Mouse (Mus musculus) myocyte (in vitro differentiated cells): ENCODE measurements around the gene Mul1.

Experiments
- CEBPB ChIP-seq: IDR thresholded peaks from 2 replicates; pipeline ENCODE4 v1.6.1; 2011; ENCODE audit warnings: mild to moderate bottlenecking, moderate library complexity; ENCODE audit not compliant: poor library complexity, insufficient read depth, severe bottlenecking
- USF1 ChIP-seq: IDR thresholded peaks from one replicate; pipeline ENCODE4 v1.6.1; 2011; ENCODE audit warnings: low read depth, mild to moderate bottlenecking, control low read depth, moderate library complexity

- TF ChIP-seq USF1 (no peak), CEBPB (no peak)
Observed at GRCm38 (mm10) chr4:138482721-138483120, 48.2 kb downstream of the Mul1 start.
